Mouse (Mus musculus) right cerebral cortex, postnatal 10 days (tissue): Measurements from ENCODE around the gene Nelfe.
"Not testable (repeated sequence)": the region's sequence is repeated elsewhere in the genome, so short reads cannot be mapped to it uniquely, and the experiment has no call there.

Experiments used
- DNase-seq, 2 experiments: peaks; one replicate each; pipeline ENCODE4 v3.0.0; 2021; ENCODE audit warnings: low spot score in 2 of 2

Gene Nelfe

GRCm38 (mm10) chr17:34893072-34893824 lies 43.1 kb downstream of the Nelfe start:
- no peak for DNase-seq

- DNase-seq = peak; percentile 94 to 95
These were observed 43.9 kb downstream of the Nelfe start for GRCm38 (mm10) chr17:34894074-34894597.

- peak; percentile 61 to 69 for DNase-seq
These were observed 44.8 kb downstream of the Nelfe start for GRCm38 (mm10) chr17:34894801-34895530.

- peak in 1 of 2 experiments; percentile 45 for DNase-seq
These were observed 45.5 kb downstream of the Nelfe start for GRCm38 (mm10) chr17:34895724-34896123.

GRCm38 (mm10) chr17:34896366-34896765 lies 46.2 kb downstream of the Nelfe start:
- DNase-seq = peak in 1 of 2 experiments; percentile 39

- peak; percentile 77 to 85 for DNase-seq
These were observed 47.4 kb downstream of the Nelfe start for GRCm38 (mm10) chr17:34897373-34898159.

GRCm38 (mm10) chr17:34898160-34898586 lies 48.0 kb downstream of the Nelfe start, which contains the start of the genes C2 and Ehmt2:
C2 (minus strand) TSS chr17:34898265.
Ehmt2 (plus strand) TSS chr17:34898469.
- peak; percentile 89 to 90 for DNase-seq

- DNase-seq = no peak
These were observed 48.5 kb downstream of the Nelfe start for GRCm38 (mm10) chr17:34898706-34899052.

GRCm38 (mm10) chr17:34899053-34899889 lies 49.1 kb downstream of the Nelfe start:
- DNase-seq = peak; percentile 53 to 58

- no peak for DNase-seq
These were observed 49.7 kb downstream of the Nelfe start for GRCm38 (mm10) chr17:34899890-34900243.

GRCm38 (mm10) chr17:34900826-34901225 lies 50.6 kb downstream of the Nelfe start:
- not testable (repeated sequence) for DNase-seq

- not testable (repeated sequence) for DNase-seq
These were observed 51.8 kb downstream of the Nelfe start for GRCm38 (mm10) chr17:34901948-34902347.

- no peak for DNase-seq
These were observed 52.7 kb downstream of the Nelfe start for GRCm38 (mm10) chr17:34902895-34903294.
